Mouse (Mus musculus): Measurements from ENCODE around the gene Ppp1r1b. TPM values are rescaled to one million over a fixed set of nuclear protein-coding genes. Genes with fewer than 3 reads are reported as not detected.

The Ppp1r1b gene
- polyA plus RNA-seq, 1 experiment from 2014 or later = 2.9 TPM

DNA sequence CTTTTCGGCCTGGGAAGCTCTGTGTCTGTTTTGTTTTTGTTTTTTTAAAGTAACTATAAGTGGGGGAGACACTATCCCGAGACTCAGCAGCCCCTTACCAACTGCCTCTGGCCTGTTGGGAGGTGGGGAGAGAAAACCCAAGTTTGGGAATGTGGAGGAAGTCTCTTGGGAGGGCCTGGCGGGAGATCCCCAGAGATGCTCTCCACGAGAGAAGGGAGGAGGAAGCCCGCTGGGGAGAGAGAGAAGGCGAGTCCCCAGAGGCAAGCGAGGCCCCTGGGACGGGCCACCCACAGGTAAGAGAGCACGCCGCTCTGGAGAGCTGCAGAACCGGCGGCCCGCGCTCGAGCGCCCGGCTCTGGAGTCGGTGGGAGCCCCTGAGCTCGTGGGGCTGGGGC, 21.5 kb upstream of the Ppp1r1b start:
- H3K9ac ChIP-seq (ENCODE audit: low read depth, low read length) = 0 out of 2 replicates have a peak overlapping the region, but pooled peaks have one; percentile 16
- WGBS = 4% methylated on average over 19 of the region's 19 CpGs
- no peaks in the 10 kb centered on the region for H3K9me3 ChIP-seq (replicated peaks; ENCODE audit: control insufficient read depth, low read length, poor library complexity, severe bottlenecking)
- no peak for ATAC-seq
- H3K4me1 ChIP-seq (ENCODE audit: control insufficient read depth, insufficient read depth, low read length) = peaks cover 18% of the 10 kb centered on the region
- no peak overlapping the region; the same call in 1 of the 2 replicates for H3K27ac ChIP-seq (ENCODE audit: low read length)
- H3K4me3 ChIP-seq (ENCODE audit: low read depth, low read length) = peak overlapping the region; percentile 36
- H3K27me3 ChIP-seq (ENCODE audit: control insufficient read depth, insufficient read depth, low read depth, low read length) = peaks cover 73% of the 10 kb centered on the region
- H3K36me3 ChIP-seq (ENCODE audit: control insufficient read depth, insufficient read depth, low read length) = no peaks in the 10 kb centered on the region
- peak overlapping the region; percentile 48 for H3K4me2 ChIP-seq (ENCODE audit: low read length)

- no peak for ATAC-seq
- H3K9ac ChIP-seq (ENCODE audit: low read depth, low read length) = peak overlapping the region; percentile 55
- H3K9me3 ChIP-seq (replicated peaks; ENCODE audit: control insufficient read depth, low read length, poor library complexity, severe bottlenecking) = no peaks in the 10 kb centered on the region
- H3K36me3 ChIP-seq (ENCODE audit: control insufficient read depth, insufficient read depth, low read length) = no peaks in the 10 kb centered on the region
- under 1% methylated on average over 95 of the region's 97 CpGs for WGBS
- H3K4me2 ChIP-seq (ENCODE audit: low read length) = peak overlapping the region; percentile 48
- H3K27me3 ChIP-seq (ENCODE audit: control insufficient read depth, insufficient read depth, low read depth, low read length) = peaks cover 73% of the 10 kb centered on the region
- peaks cover 18% of the 10 kb centered on the region for H3K4me1 ChIP-seq (ENCODE audit: control insufficient read depth, insufficient read depth, low read length)
- H3K4me3 ChIP-seq (ENCODE audit: low read depth, low read length) = peak overlapping the region; percentile 36
- H3K27ac ChIP-seq (ENCODE audit: low read length) = peak overlapping the region; percentile 71
These were observed 20.8 kb upstream of the Ppp1r1b start for GRCm38 (mm10) chr11:98327136-98328030.

GRCm38 (mm10) chr11:98328031-98328370, 20.2 kb upstream of the Ppp1r1b start:
- Histone ChIP-seq H3K4me2 (ENCODE audit: low read length) (peak overlapping the region; percentile 48), H3K4me3 (ENCODE audit: low read depth, low read length) (peak overlapping the region; percentile 36), H3K9me3 (replicated peaks; ENCODE audit: control insufficient read depth, low read length, poor library complexity, severe bottlenecking) (no peaks in the 10 kb centered on the region), H3K9ac (ENCODE audit: low read depth, low read length) (peak overlapping the region; percentile 55), H3K4me1 (ENCODE audit: control insufficient read depth, insufficient read depth, low read length) (peaks cover 18% of the 10 kb centered on the region), H3K36me3 (ENCODE audit: control insufficient read depth, insufficient read depth, low read length) (no peaks in the 10 kb centered on the region), H3K27ac (ENCODE audit: low read length) (peak overlapping the region; percentile 71), H3K27me3 (ENCODE audit: control insufficient read depth, insufficient read depth, low read depth, low read length) (peaks cover 72% of the 10 kb centered on the region)
- 0% methylated on average over 34 of the region's 35 CpGs for WGBS
- ATAC-seq = no peak

DNA sequence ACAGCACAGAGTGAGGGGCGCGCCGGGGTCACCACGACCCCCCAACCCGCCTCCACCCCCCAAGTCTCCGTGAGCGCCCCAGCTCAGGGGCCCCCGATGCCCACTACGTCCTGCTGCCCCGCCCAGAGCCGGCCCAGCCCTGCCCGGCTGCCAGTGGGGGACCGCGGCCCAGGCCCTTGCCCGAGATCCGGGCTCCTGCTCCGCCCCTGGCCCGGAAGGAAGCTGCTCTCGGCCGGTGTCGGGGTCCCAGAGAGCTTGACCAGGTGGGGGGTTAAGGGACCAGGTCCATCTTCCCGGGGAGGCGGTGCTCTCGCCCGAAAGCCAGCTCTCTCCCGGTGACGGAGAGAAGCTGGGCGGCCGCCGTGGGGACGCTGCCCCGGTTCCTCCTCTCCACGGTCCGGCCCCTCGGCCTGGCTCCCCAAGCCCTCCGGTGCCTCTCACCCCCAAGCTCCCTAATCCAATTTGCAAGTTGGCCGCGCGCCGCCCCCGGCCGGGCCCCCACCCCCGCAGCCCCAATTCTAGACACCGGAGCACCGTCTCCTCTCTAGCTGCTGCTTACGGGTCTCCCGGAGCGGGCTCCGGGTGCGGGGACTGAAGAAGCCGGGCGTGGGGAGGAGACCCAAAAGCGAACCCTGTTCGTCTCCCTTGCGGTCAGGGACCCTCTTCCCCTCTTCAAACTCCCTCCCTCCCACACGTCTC, 19.7 kb upstream of the Ppp1r1b start:
- ATAC-seq = no peak
- Histone ChIP-seq H3K4me1 (ENCODE audit: control insufficient read depth, insufficient read depth, low read length) (peaks cover 18% of the 10 kb centered on the region), H3K27ac (ENCODE audit: low read length) (peak overlapping the region; percentile 71), H3K4me2 (ENCODE audit: low read length) (peak overlapping the region; percentile 48), H3K4me3 (ENCODE audit: low read depth, low read length) (peak overlapping the region; percentile 36), H3K27me3 (ENCODE audit: control insufficient read depth, insufficient read depth, low read depth, low read length) (peaks cover 72% of the 10 kb centered on the region), H3K36me3 (ENCODE audit: control insufficient read depth, insufficient read depth, low read length) (no peaks in the 10 kb centered on the region), H3K9me3 (replicated peaks; ENCODE audit: control insufficient read depth, low read length, poor library complexity, severe bottlenecking) (no peaks in the 10 kb centered on the region), H3K9ac (ENCODE audit: low read depth, low read length) (peak overlapping the region; percentile 55)
- WGBS = under 1% methylated on average over 47 of the region's 56 CpGs

DNA sequence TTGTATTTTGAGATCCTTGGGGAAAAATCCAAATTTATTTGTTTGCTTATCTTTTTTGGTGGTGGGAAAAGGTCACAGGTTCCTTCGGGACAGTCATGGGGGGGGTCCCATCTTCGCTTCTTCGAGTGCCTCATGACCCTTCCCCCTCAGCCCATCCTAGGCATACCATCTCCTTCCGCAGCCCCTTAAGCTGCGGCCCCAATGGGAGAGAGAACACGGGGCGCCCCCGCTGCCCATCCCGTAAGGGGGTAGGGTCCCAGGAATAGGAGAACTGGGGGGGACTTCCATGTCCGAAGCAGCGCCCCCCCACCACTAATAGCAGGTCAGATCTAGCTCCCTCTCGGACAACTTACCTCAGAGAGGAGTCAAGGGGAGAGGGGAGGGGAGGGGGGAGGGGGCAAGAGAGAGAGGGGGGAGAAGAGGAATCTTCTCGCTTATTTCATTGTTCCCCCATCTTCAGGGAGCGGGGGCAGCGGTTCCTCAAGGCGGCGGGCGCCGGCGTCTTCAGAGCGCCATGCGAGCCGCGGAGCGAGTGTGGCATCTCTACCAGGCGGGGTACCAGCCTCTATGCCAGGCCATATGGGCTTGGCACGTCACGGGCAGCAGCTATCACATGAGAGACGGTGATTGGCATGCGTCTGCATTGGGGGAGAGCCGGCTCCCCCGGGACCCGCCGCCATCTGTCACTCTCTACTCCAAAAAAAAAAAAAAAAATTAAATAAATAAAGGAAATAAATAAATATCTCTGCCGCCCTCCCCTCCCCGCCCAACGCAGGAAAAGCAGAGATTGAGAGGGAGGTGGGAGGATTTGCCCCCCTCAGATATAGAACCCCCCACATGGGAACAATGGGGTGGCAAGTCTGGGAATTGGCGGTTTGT, 18.9 kb upstream of the Ppp1r1b start, which contains the start of gene Neurod2:
Neurod2 (minus strand) TSS at position 568 of the 879 bp plus-strand sequence.
- Histone ChIP-seq H3K36me3 (ENCODE audit: control insufficient read depth, insufficient read depth, low read length) (no peaks in the 10 kb centered on the region), H3K27ac (ENCODE audit: low read length) (peak within 1 kb of the TSS; percentile 71), H3K4me2 (ENCODE audit: low read length) (peak within 1 kb of the TSS; percentile 48), H3K9me3 (replicated peaks; ENCODE audit: control insufficient read depth, low read length, poor library complexity, severe bottlenecking) (no peaks in the 10 kb centered on the region), H3K9ac (ENCODE audit: low read depth, low read length) (peak within 1 kb of the TSS; percentile 55), H3K27me3 (ENCODE audit: control insufficient read depth, insufficient read depth, low read depth, low read length) (peaks cover 69% of the 10 kb centered on the region), H3K4me1 (ENCODE audit: control insufficient read depth, insufficient read depth, low read length) (peaks cover 22% of the 10 kb centered on the region), H3K4me3 (ENCODE audit: low read depth, low read length) (peak within 1 kb of the TSS; percentile 36)
- 2% methylated on average over 36 of the region's 38 CpGs for WGBS
- ATAC-seq = no peak; the same call in 1 of the 2 replicates

GRCm38 (mm10) chr11:98329960-98330744, 18.1 kb upstream of the Ppp1r1b start:
- Histone ChIP-seq H3K4me2 (ENCODE audit: low read length) (no peak overlapping the region; the same call in none of the 2 replicates), H3K36me3 (ENCODE audit: control insufficient read depth, insufficient read depth, low read length) (no peaks in the 10 kb centered on the region), H3K27me3 (ENCODE audit: control insufficient read depth, insufficient read depth, low read depth, low read length) (peaks cover 68% of the 10 kb centered on the region), H3K4me1 (ENCODE audit: control insufficient read depth, insufficient read depth, low read length) (peaks cover 27% of the 10 kb centered on the region), H3K27ac (ENCODE audit: low read length) (peak overlapping the region; percentile 50; the same call in 1 of the 2 replicates), H3K9me3 (replicated peaks; ENCODE audit: control insufficient read depth, low read length, poor library complexity, severe bottlenecking) (no peaks in the 10 kb centered on the region), H3K9ac (ENCODE audit: low read depth, low read length) (no peak overlapping the region), H3K4me3 (ENCODE audit: low read depth, low read length) (no peak overlapping the region)
- ATAC-seq = no peak
- 25% methylated on average over 9 of the region's 9 CpGs for WGBS

GRCm38 (mm10) chr11:98330745-98331204, 17.4 kb upstream of the Ppp1r1b start:
- no peak overlapping the region for H3K27ac ChIP-seq (ENCODE audit: low read length)
- no peak overlapping the region for H3K9ac ChIP-seq (ENCODE audit: low read depth, low read length)
- ATAC-seq = no peak
- H3K4me3 ChIP-seq (ENCODE audit: low read depth, low read length) = no peak overlapping the region
- H3K4me2 ChIP-seq (ENCODE audit: low read length) = no peak overlapping the region
- peaks cover 69% of the 10 kb centered on the region for H3K27me3 ChIP-seq (ENCODE audit: control insufficient read depth, insufficient read depth, low read depth, low read length)
- H3K9me3 ChIP-seq (replicated peaks; ENCODE audit: control insufficient read depth, low read length, poor library complexity, severe bottlenecking) = no peaks in the 10 kb centered on the region
- 62% methylated on average over 2 of the region's 2 CpGs for WGBS
- no peaks in the 10 kb centered on the region for H3K36me3 ChIP-seq (ENCODE audit: control insufficient read depth, insufficient read depth, low read length)
- peaks cover 27% of the 10 kb centered on the region for H3K4me1 ChIP-seq (ENCODE audit: control insufficient read depth, insufficient read depth, low read length)

DNA sequence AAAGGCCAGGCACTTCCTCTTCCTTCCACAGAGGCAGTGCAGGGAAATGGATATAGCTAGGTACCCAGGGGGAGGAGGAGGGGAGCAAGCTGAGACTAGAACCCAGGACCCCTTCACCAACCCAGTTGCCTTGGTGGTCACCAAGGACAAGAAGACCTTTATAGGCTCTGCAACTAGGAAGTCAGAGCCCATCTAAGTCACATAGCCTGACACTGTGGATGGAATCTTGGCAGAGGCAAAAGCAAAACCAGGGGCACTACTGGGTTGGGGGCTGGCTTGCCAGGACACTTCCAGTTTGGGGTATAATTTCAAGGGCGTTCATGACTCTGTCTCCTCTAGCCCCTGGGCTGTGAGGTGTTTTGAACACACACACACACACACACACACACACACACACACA, 16.8 kb upstream of the Ppp1r1b start:
- Histone ChIP-seq H3K27ac (ENCODE audit: low read length) (no peak overlapping the region), H3K4me2 (ENCODE audit: low read length) (no peak overlapping the region), H3K4me3 (ENCODE audit: low read depth, low read length) (no peak overlapping the region), H3K27me3 (ENCODE audit: control insufficient read depth, insufficient read depth, low read depth, low read length) (peaks cover 74% of the 10 kb centered on the region), H3K9me3 (replicated peaks; ENCODE audit: control insufficient read depth, low read length, poor library complexity, severe bottlenecking) (no peaks in the 10 kb centered on the region), H3K4me1 (ENCODE audit: control insufficient read depth, insufficient read depth, low read length) (peaks cover 27% of the 10 kb centered on the region), H3K36me3 (ENCODE audit: control insufficient read depth, insufficient read depth, low read length) (no peaks in the 10 kb centered on the region), H3K9ac (ENCODE audit: low read depth, low read length) (no peak overlapping the region)
- no peak for ATAC-seq
- 71% methylated on average over 1 of the region's 1 CpGs for WGBS

All from midbrain, embryonic 16.5 days (tissue).